Mouse (Mus musculus) layer of hippocampus, adult 11-12 months (tissue): ENCODE measurements around the gene Scn5a.

Source experiments
- DNase-seq: peaks from one replicate; pipeline ENCODE4 v3.0.0; 2022; ENCODE audit warnings: low spot score

Scn5a gene

GRCm38 (mm10) chr9:119504981-119505658 lies 73.7 kb downstream of the Scn5a start:
- no peak for DNase-seq

- no peak for DNase-seq
Observed at GRCm38 (mm10) chr9:119503613-119504012, 75.2 kb downstream of the Scn5a start.

- DNase-seq: no peak
Observed at GRCm38 (mm10) chr9:119498885-119499284, 79.9 kb downstream of the Scn5a start.

GRCm38 (mm10) chr9:119498247-119498607 lies 80.6 kb downstream of the Scn5a start:
- no peak for DNase-seq

- no peak for DNase-seq
Observed at GRCm38 (mm10) chr9:119497546-119498246, 81.1 kb downstream of the Scn5a start.

GRCm38 (mm10) chr9:119496960-119497359 lies 81.9 kb downstream of the Scn5a start:
- DNase-seq: no peak

- no peak for DNase-seq
Observed at GRCm38 (mm10) chr9:119496354-119496753, 82.5 kb downstream of the Scn5a start.

GRCm38 (mm10) chr9:119484868-119485267 lies 93.9 kb downstream of the Scn5a start:
- DNase-seq: no peak

GRCm38 (mm10) chr9:119484420-119484819 lies 94.4 kb downstream of the Scn5a start:
- DNase-seq: no peak

- no peak for DNase-seq
Observed at GRCm38 (mm10) chr9:119483554-119484353, 95.1 kb downstream of the Scn5a start.

- DNase-seq: no peak
Observed at GRCm38 (mm10) chr9:119481612-119482011, 97.2 kb downstream of the Scn5a start.

GRCm38 (mm10) chr9:119479297-119479696 lies 99.5 kb downstream of the Scn5a start:
- DNase-seq: no peak

GRCm38 (mm10) chr9:119478345-119478744 lies 100.5 kb downstream of the Scn5a start:
- no peak for DNase-seq

- no peak for DNase-seq
Observed at GRCm38 (mm10) chr9:119477754-119478153, 101.1 kb downstream of the Scn5a start.

GRCm38 (mm10) chr9:119474717-119475611 lies 103.9 kb downstream of the Scn5a start:
- no peak for DNase-seq

GRCm38 (mm10) chr9:119473608-119474164 lies 105.1 kb downstream of the Scn5a start:
- no peak for DNase-seq

GRCm38 (mm10) chr9:119473011-119473410 lies 105.8 kb downstream of the Scn5a start:
- no peak for DNase-seq

GRCm38 (mm10) chr9:119472412-119472918 lies 106.4 kb downstream of the Scn5a start:
- no peak for DNase-seq

- no peak for DNase-seq
Observed at GRCm38 (mm10) chr9:119469691-119470353, 109.0 kb downstream of the Scn5a start.

GRCm38 (mm10) chr9:119465595-119465994 lies 113.2 kb downstream of the Scn5a start:
- DNase-seq: peak; percentile 17

- no peak for DNase-seq
Observed at GRCm38 (mm10) chr9:119465056-119465455, 113.8 kb downstream of the Scn5a start.
